Mouse (Mus musculus) common myeloid progenitor, adult 5-6 weeks (primary cell): ENCODE results near the gene Zfp319. TPM values are rescaled to one million over a fixed set of nuclear protein-coding genes. Genes with fewer than 3 reads are reported as not detected.
"Not testable (repeated sequence)": the region's sequence is repeated elsewhere in the genome, so short reads cannot be mapped to it uniquely, and the experiment has no call there.

ENCODE experiments used
- ATAC-seq: replicated peaks from 2 replicates; pipeline ENCODE4 v1.8.0; 2016; ENCODE audit warnings: low read depth, mild to moderate bottlenecking, moderate TSS enrichment, inconsistent platforms; ENCODE audit not compliant: poor library complexity, severe bottlenecking
- total RNA-seq: library from RNA; stranded (forward); fragments of 200-1000, 187-1606 nt; gene quantifications from 2 replicates; pipeline ENCODE4 v1.2.3, GENCODE M21; 2017

The Zfp319 gene
- total RNA-seq: 2.8 and 5.2 TPM in 2 replicates

GRCm38 (mm10) chr8:95331720-95332436 lies at the start of gene Zfp319, which contains the start of gene Usb1:
Gene Zfp319, minus strand, starts transcription at chr8:95331950.
Gene Usb1, plus strand, starts transcription at chr8:95332284.
- peak; percentile 87 for ATAC-seq

DNA sequence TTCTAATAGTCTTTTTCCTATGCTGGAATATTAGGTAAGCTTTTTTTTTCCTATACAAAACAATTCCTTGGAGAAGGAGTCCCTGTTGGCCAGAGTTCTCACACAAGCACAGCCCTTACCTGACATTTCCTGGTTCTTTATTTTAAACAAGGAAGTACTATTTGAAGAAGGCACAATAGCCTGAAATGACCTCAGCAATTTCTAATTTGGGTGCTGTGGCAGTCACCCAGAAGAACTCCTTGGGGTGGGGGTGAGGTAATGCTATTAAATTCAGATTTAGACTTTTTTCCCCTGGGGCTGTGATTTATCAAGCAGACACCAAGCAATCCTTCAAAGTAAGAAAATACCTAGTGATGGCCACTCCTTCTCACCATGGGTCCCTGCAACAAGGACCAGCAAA lies 49.2 kb upstream of the Zfp319 start:
- ATAC-seq: no peak

DNA sequence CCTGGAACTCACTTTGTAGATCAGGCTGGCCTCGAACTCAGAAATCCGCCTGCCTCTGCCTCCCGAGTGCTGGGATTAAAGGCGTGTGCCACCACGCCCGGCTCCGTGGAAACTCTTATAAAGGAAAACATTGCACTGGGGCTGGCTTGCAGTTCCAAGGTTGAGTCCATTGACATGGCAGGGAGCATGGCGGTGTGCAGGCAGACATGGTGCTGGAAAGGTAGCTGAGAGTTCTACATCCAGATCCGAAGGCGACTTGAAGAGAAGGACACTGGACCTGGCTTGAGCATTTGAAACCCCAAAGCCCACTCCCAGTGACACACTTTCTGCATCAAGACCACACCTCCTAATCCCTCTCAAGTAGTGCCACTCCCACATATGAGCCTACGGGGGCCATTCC lies 47.2 kb upstream of the Zfp319 start:
- not testable (repeated sequence) for ATAC-seq

- no peak for ATAC-seq
Observed at GRCm38 (mm10) chr8:95377863-95378291, 46.1 kb upstream of the Zfp319 start.

DNA sequence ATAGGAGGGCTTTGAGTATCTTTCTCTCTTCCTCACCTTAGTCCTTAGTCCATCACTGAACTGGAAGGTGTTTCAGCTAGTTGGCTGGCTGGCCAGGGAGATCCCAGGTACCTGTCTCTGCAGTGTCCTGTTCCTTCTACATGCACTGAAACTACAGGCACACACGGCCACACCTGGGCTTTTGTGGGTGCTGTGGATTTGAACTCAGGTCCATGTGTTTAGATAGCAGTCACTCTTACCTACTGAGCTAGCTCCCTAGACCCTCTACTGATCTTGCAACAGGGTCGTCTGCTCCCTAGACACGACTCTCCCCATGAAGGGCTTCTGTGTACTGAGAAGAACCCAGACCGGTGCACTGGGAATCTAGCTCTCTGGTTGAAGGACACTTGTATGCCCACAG lies 45.4 kb upstream of the Zfp319 start:
- ATAC-seq: no peak

GRCm38 (mm10) chr8:95376309-95376999 lies 44.7 kb upstream of the Zfp319 start:
- no peak for ATAC-seq

GRCm38 (mm10) chr8:95375374-95375930 lies 43.7 kb upstream of the Zfp319 start:
- ATAC-seq: no peak

GRCm38 (mm10) chr8:95374429-95374828 lies 42.7 kb upstream of the Zfp319 start:
- ATAC-seq: no peak

DNA sequence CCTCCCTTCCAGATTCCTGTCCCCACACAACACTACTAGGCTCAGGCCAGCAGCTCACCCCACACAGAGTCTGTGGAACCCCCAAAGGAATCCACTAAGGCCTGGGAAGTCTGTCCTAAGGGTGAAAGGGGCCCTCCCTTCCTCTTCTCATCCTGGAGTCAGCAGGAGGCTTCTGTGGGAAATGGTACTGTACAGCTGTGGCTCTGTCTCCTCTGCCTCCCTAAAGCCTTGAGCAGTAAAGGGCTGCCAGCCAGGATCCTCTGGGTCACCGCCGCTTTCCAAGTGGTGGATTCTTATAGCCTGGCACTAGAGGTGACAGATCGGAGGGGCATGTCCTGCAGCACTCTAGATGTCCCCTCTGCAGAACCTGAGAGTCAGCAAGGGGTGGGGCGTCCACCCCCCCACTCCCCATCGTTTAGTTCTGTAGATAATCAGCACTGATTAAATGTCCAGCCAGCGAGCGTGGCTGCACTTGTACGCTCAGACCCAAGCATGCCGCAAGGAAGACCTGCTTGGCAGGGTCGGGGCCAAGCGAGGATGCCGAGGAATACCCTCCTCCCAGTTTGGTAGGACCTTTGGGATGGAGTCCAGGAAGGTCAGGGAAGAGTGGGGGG lies 41.7 kb upstream of the Zfp319 start:
- ATAC-seq: no peak

GRCm38 (mm10) chr8:95369581-95370326 lies 38.0 kb upstream of the Zfp319 start:
- peak; percentile 89 for ATAC-seq

DNA sequence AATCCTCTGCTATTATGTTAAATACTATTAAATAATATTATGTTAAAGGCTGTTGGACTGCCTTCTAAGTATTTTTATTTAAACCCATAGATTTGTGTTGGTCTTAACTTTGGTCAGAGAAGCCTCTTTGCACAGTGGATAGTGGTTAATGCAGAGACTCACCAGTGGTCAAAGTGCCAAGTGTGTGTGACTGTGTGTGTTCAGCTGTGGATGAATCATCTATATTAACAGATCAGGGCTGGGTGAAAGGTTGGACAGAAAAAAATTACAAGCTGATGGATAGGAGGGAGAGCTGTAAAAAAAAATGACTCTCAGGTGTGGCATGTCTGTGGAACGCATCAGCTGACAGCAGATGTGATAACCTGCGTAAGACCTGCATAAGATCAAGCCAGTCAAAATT lies 32.1 kb upstream of the Zfp319 start:
- no peak for ATAC-seq

DNA sequence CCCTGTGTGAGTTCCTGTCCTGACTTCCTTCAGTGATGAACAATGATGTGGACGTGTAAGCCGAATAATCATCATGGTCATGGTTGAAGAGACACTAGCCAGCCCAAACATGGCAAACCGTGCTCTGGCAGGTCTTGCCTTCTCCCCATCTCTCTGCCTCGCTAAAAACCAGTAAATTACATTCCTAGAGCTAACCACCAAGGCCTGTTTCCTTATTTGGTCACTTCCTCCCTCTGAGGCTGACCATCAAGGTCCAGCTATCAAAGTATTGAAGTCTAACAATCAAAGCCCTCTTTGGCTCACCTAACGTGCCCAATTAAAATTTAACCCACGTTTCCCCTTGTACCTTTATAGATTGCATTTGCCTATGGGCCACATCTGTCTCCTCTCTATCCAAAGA lies 30.5 kb upstream of the Zfp319 start:
- no peak for ATAC-seq

DNA sequence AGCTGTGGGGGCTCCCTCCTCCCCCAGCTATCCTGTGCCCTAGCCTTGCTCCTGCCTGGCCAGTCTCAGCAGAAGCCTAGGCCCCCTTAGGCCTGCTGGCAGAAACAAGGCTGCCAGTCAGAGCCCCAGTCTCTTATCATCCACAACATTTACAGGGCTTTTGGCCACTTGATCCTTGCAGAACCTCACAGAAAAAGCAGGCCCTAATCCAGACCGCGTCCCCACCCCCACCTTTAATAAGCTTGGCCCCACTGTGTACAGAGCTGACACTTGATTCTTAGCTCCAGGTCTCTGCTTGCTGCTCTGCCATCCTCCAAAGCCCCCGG lies 29.2 kb upstream of the Zfp319 start:
- 0 out of 2 replicates have a peak, but pooled peaks have one; percentile 52 for ATAC-seq

GRCm38 (mm10) chr8:95360181-95361015 lies 28.6 kb upstream of the Zfp319 start:
- peak; percentile 71 for ATAC-seq

GRCm38 (mm10) chr8:95358550-95359411 lies 27.0 kb upstream of the Zfp319 start:
- no peak for ATAC-seq

DNA sequence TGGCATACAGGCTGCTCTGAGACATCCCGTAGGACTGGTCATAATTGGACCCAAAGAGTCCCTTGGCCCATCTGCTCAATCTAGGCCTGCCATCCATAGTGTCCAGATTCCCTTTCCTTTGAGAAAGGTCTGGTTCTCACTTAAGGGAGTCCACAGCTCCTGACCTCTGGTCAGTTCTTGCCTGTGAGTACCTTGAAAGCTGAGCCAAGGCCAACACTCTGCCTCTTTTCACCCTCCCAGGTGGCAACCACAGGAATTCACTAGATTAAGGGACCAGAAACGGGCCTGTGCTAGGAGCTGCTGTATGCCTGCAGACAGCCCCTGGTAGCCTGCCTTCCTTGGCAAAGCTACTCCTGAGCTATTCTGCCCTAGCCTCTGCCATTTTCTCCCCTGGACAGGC lies 22.9 kb upstream of the Zfp319 start:
- no peak for ATAC-seq

DNA sequence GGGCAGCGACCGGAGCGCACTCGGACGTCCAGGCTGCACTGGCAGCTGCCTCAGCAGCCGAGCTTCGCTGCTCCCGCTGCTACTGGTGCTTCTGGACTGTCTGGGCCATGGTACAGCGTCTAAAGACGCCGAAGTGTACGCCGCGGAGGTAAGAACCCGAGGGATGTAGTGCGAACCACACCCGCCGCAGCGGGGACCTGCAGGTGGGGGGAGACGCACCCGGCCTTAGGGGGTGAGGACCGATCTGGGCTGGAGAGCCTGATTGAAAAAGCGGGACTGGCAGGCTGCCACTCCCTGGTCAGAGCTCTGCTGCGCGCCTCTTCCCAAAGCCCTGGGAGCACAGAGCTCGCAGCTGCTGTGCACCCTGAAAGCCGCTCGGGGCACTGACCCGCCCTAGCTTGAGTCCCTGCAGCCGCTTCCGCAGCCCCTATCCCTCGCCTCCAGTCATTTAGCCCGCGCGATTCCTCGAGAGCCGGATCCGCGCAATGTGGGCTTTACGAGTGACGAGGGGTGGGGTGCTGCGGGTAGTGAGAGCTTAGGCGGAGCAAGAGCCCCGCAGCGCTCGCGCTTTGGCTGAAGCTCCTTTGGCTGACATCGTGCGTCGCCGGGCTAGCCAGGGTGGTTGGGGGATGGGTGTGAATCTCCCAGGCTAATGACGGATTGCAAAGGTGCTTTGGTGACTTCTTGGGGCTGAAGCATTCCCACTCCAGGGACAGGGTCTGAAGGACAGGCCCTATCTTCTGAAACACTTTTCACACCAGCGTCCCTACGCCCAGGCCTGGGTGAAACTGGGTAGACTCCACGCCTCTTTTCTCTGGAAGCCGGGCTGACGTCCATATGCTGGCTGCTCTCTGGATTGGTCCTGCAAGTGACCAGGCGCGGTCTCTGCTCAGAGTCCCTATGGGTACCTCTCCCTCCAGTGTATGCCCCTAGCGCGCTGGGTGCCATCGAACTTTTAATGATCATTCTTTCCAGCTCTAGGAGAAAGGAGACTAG lies 21.4 kb upstream of the Zfp319 start:
- peak; percentile 38 for ATAC-seq
